Mouse (Mus musculus) MEL (cell line): ENCODE results near the gene Crip2. TPM values are rescaled to one million over a fixed set of nuclear protein-coding genes. Genes with fewer than 3 reads are reported as not detected.
A peak's percentile ranks its signal among the peaks of the same experiment; 100 is the strongest.

ENCODE experiments used
- DNase-seq: peaks from one replicate; pipeline ENCODE4 v3.0.0; 2011; ENCODE audit warnings: low read depth, low spot score
- H3K27ac ChIP-seq: 2 replicates; pipeline ENCODE4 v1.5.1; 2012; ENCODE audit warnings: low read depth, mild to moderate bottlenecking, control low read depth, low read length, moderate library complexity; ENCODE audit not compliant: control insufficient read depth
- H3K27me3 ChIP-seq, 2 experiments: fragments of 150-350 bp in 1 of 2; sonication (generic) in 1 of 2; 2 replicates each; pipeline ENCODE4 v1.6.1; 2012; ENCODE audit warnings: low read length in 2 of 2, mild to moderate bottlenecking in 2 of 2, improper control_type of control experiment in 1 of 2, moderate library complexity in 1 of 2; ENCODE audit not compliant: insufficient read depth in 2 of 2, control insufficient read depth in 1 of 2
- H3K36me3 ChIP-seq, 2 experiments: 2 replicates each; pipeline ENCODE4 v1.6.1; 2012 to 2014; ENCODE audit warnings: low read length in 2 of 2, improper control_type of control experiment in 1 of 2, inconsistent platforms in 1 of 2, mild to moderate bottlenecking in 1 of 2; ENCODE audit not compliant: insufficient read depth in 2 of 2, control insufficient read depth in 1 of 2
- H3K4me1 ChIP-seq, 2 experiments: fragments of 150-350 bp in 1 of 2; sonication (generic) in 1 of 2; 2 replicates each; pipeline ENCODE4 v1.6.1; 2012; ENCODE audit warnings: low read length in 2 of 2, improper control_type of control experiment in 1 of 2, mild to moderate bottlenecking in 1 of 2; ENCODE audit not compliant: insufficient read depth in 2 of 2, control insufficient read depth in 1 of 2
- H3K4me3 ChIP-seq, 2 experiments: fragments of 150-350 bp in 1 of 2; sonication (generic) in 1 of 2; 2 replicates each; pipeline ENCODE4 v1.5.1; 2012; ENCODE audit warnings: low read depth in 2 of 2, low read length in 2 of 2, mild to moderate bottlenecking in 2 of 2, moderate library complexity in 2 of 2, control low read depth in 1 of 2, improper control_type of control experiment in 1 of 2; ENCODE audit not compliant: control insufficient read depth in 1 of 2, insufficient read depth in 1 of 2
- H3K79me2 ChIP-seq: 2 replicates; pipeline ENCODE4 v1.6.1; 2012; ENCODE audit warnings: mild to moderate bottlenecking, low read length, moderate library complexity; ENCODE audit not compliant: control insufficient read depth, poor library complexity, insufficient read depth
- H3K9ac ChIP-seq: 2 replicates; pipeline ENCODE4 v1.6.1; 2012; ENCODE audit warnings: low read depth, mild to moderate bottlenecking, control low read depth, low read length, moderate library complexity; ENCODE audit not compliant: control insufficient read depth, poor library complexity, severe bottlenecking
- H3K9me3 ChIP-seq: fragments of 150-350 bp; sonication (generic); replicated peaks from 2 replicates; pipeline ENCODE4 v1.6.1; 2012; ENCODE audit warnings: mild to moderate bottlenecking, low read length, improper control_type of control experiment, moderate library complexity; ENCODE audit not compliant: insufficient read depth
- BHLHE40 ChIP-seq: IDR thresholded peaks from 2 replicates; pipeline ENCODE4 v1.6.1; 2012; ENCODE audit warnings: low read depth, mild to moderate bottlenecking, inconsistent platforms, low read length, improper control_type of control experiment, borderline replicate concordance
- CHD2 ChIP-seq: IDR thresholded peaks from 2 replicates; pipeline ENCODE4 v1.6.1; 2011; ENCODE audit warnings: low read length, improper control_type of control experiment
- CTCF ChIP-seq, 3 experiments: IDR thresholded peaks in 2 of 3; conservative IDR thresholded peaks in 1 of 3; 2 replicates each; pipeline ENCODE4 v1.5.1; 2011 to 2012; ENCODE audit warnings: low read length in 3 of 3, low read depth in 2 of 3, mild to moderate bottlenecking in 2 of 3, improper control_type of control experiment in 1 of 3, inconsistent platforms in 1 of 3, mixed read lengths in 1 of 3, moderate library complexity in 1 of 3; ENCODE audit not compliant: control insufficient read depth in 1 of 3, insufficient read depth in 1 of 3, poor library complexity in 1 of 3, severe bottlenecking in 1 of 3
- E2F4 ChIP-seq: IDR thresholded peaks from 2 replicates; pipeline ENCODE4 v1.6.1; 2011; ENCODE audit warnings: low read depth, low read length, improper control_type of control experiment, borderline replicate concordance
- EP300 ChIP-seq, 2 experiments: IDR thresholded peaks; 2 replicates each; pipeline ENCODE4 v1.6.1; 2011; ENCODE audit warnings: improper control_type of control experiment in 2 of 2, low read length in 2 of 2, low read depth in 1 of 2, mild to moderate bottlenecking in 1 of 2
- GATA1 ChIP-seq: IDR thresholded peaks from 2 replicates; pipeline ENCODE4 v1.6.1; 2011; ENCODE audit warnings: low read depth, low read length, improper control_type of control experiment
- HCFC1 ChIP-seq: IDR thresholded peaks from 2 replicates; pipeline ENCODE4 v1.6.1; 2012; ENCODE audit warnings: low read depth, mild to moderate bottlenecking, inconsistent platforms, low read length, improper control_type of control experiment, moderate library complexity
- JUND ChIP-seq: IDR thresholded peaks from 2 replicates; pipeline ENCODE4 v1.6.1; 2011; ENCODE audit warnings: low read depth, mild to moderate bottlenecking, improper control_type of control experiment, low read length
- MAFK ChIP-seq: IDR thresholded peaks from 2 replicates; pipeline ENCODE4 v1.6.1; 2011; ENCODE audit warnings: low read depth, mild to moderate bottlenecking, low read length, improper control_type of control experiment, borderline replicate concordance
- MAX ChIP-seq: IDR thresholded peaks from 2 replicates; pipeline ENCODE4 v1.6.1; 2011; ENCODE audit warnings: low read length, improper control_type of control experiment
- MAZ ChIP-seq: IDR thresholded peaks from 2 replicates; pipeline ENCODE4 v1.6.1; 2012; ENCODE audit warnings: low read depth, mild to moderate bottlenecking, inconsistent platforms, low read length, improper control_type of control experiment
- MXI1 ChIP-seq: IDR thresholded peaks from 2 replicates; pipeline ENCODE4 v1.6.1; 2011; ENCODE audit warnings: mild to moderate bottlenecking, low read depth, low read length, improper control_type of control experiment
- MYC ChIP-seq: IDR thresholded peaks from 2 replicates; pipeline ENCODE4 v1.6.1; 2011; ENCODE audit warnings: low read depth, mild to moderate bottlenecking, low read length, improper control_type of control experiment, moderate library complexity
- NELFE ChIP-seq: IDR thresholded peaks from 2 replicates; pipeline ENCODE4 v1.6.1; 2011; ENCODE audit warnings: low read depth, low read length, improper control_type of control experiment
- NRF1 ChIP-seq: IDR thresholded peaks from 2 replicates; pipeline ENCODE4 v1.6.1; 2014; ENCODE audit warnings: low read depth, mild to moderate bottlenecking, inconsistent platforms, low read length, improper control_type of control experiment, moderate library complexity; ENCODE audit not compliant: poor library complexity, insufficient read depth, severe bottlenecking
- POLR2A ChIP-seq, 2 experiments: IDR thresholded peaks; 2 replicates each; pipeline ENCODE4 v1.6.1; 2011 to 2012; ENCODE audit warnings: low read length in 2 of 2, mild to moderate bottlenecking in 2 of 2, control low read depth in 1 of 2, improper control_type of control experiment in 1 of 2, low read depth in 1 of 2, moderate library complexity in 1 of 2; ENCODE audit not compliant: control insufficient read depth in 1 of 2, insufficient read depth in 1 of 2, poor library complexity in 1 of 2
- POLR2AphosphoS2 ChIP-seq: IDR thresholded peaks from 2 replicates; pipeline ENCODE4 v1.6.1; 2011; ENCODE audit warnings: low read length, improper control_type of control experiment
- RAD21 ChIP-seq: IDR thresholded peaks from 2 replicates; pipeline ENCODE4 v1.6.1; 2011; ENCODE audit warnings: mild to moderate bottlenecking, low read depth, low read length, improper control_type of control experiment
- RCOR1 ChIP-seq: IDR thresholded peaks from 2 replicates; pipeline ENCODE4 v1.6.1; 2012; ENCODE audit warnings: low read depth, mild to moderate bottlenecking, inconsistent platforms, low read length, improper control_type of control experiment
- SIN3A ChIP-seq: IDR thresholded peaks from 2 replicates; pipeline ENCODE4 v1.6.1; 2012; ENCODE audit warnings: low read length, improper control_type of control experiment, inconsistent platforms
- UBTF ChIP-seq: IDR thresholded peaks from 2 replicates; pipeline ENCODE4 v1.6.1; 2012; ENCODE audit warnings: low read depth, mild to moderate bottlenecking, inconsistent platforms, low read length, improper control_type of control experiment, moderate library complexity, borderline replicate concordance; ENCODE audit not compliant: insufficient read depth
- USF1 ChIP-seq: IDR thresholded peaks from 2 replicates; pipeline ENCODE4 v1.6.1; 2014; ENCODE audit warnings: low read depth, mild to moderate bottlenecking, inconsistent platforms, low read length, improper control_type of control experiment, moderate library complexity
- ZC3H11A ChIP-seq: IDR thresholded peaks from 2 replicates; pipeline ENCODE4 v1.6.1; 2012; ENCODE audit warnings: low read depth, mild to moderate bottlenecking, inconsistent platforms, low read length, improper control_type of control experiment
- polyA plus RNA-seq, 2 experiments: library from polyadenylated mRNA; stranded (reverse) in 1 of 2; unstranded in 1 of 2; fragments of >175 nt in 1 of 2; fragments of >200 nt in 1 of 2; gene quantifications; 2 replicates each; pipeline versions ENCODE4 v1.2.1 to v1.2.4; 2012; ENCODE audit warnings: low replicate concordance in 2 of 2, low read depth in 1 of 2; ENCODE audit not compliant: insufficient read length in 2 of 2, insufficient read depth in 1 of 2, missing spikeins in 1 of 2
- total RNA-seq: library from RNA; depleted of rRNA; stranded (reverse); fragments of 300-350 nt; gene quantifications from 2 replicates; pipeline ENCODE4 v1.2.3, GENCODE M21; 2012

Crip2 gene
- total and polyA plus RNA-seq, 3 experiments, result 65.2 to 261 TPM; not detected in 1

GRCm38 (mm10) chr12:113119516-113120410 is 20.3 kb upstream of the Crip2 start (continued):
- TF ChIP-seq UBTF (no peak), MAZ (0 out of 2 replicates have a peak, but pooled peaks have one; percentile 56), MYC (0 out of 2 replicates have a peak, but pooled peaks have one; percentile 25), JUND (0 out of 2 replicates have a peak, but pooled peaks have one; percentile 46), NELFE (no peak), RCOR1 (no peak), NRF1 (no peak), E2F4 (peak; percentile 26; the same call in 1 of the 2 replicates), GATA1 (0 out of 2 replicates have a peak, but pooled peaks have one; percentile 19), SIN3A (peak; percentile 44; the same call in 1 of the 2 replicates), CTCF (IDR thresholded peaks at IDR 0.05 in 2 of 3, conservative IDR thresholded peaks at IDR 0.05 in 1 of 3; ENCODE audit: control insufficient read depth in 1 of 3, insufficient read depth in 1 of 3, low read depth in 2 of 3, low read length in 3 of 3, poor library complexity in 1 of 3, severe bottlenecking in 1 of 3) (peak in 2 of 3 experiments; percentile 99 to 100; a peak in 4 of 6 replicates), MAX (peak; percentile 37; the same call in 1 of the 2 replicates), BHLHE40 (peak; percentile 66), HCFC1 (0 out of 2 replicates have a peak, but pooled peaks have one; percentile 24), CHD2 (no peak), USF1 (no peak), POLR2A (IDR thresholded peaks at IDR 0.05; ENCODE audit: control insufficient read depth in 1 of 2, insufficient read depth in 1 of 2, low read depth in 1 of 2, low read length in 2 of 2, poor library complexity in 1 of 2) (peak in 1 of 2 experiments; percentile 11; a peak in 1 of 4 replicates), RAD21 (peak; percentile 53), POLR2AphosphoS2 (no peak), MXI1 (no peak; the same call in 1 of the 2 replicates), MAFK (no peak), EP300 (IDR thresholded peaks at IDR 0.05; ENCODE audit: low read depth in 1 of 2, low read length in 2 of 2) (no peak), ZC3H11A (peak; percentile 43)
- TF ChIP-seq, all 39 proteins: peak for 16

- no peaks in the 10 kb centered on the region for H3K79me2 ChIP-seq
- no peak overlapping the region for H3K27ac ChIP-seq
- no peaks in the 10 kb centered on the region for H3K9me3 ChIP-seq
- no peak overlapping the region for H3K4me3 ChIP-seq
- no peak for DNase-seq
- no peak overlapping the region for H3K9ac ChIP-seq
- no peaks in the 10 kb centered on the region for H3K4me1 ChIP-seq
- TF ChIP-seq EP300 (IDR thresholded peaks at IDR 0.05; ENCODE audit: low read depth in 1 of 2, low read length in 2 of 2) (no peak), POLR2A (IDR thresholded peaks at IDR 0.05; ENCODE audit: control insufficient read depth in 1 of 2, insufficient read depth in 1 of 2, low read depth in 1 of 2, low read length in 2 of 2, poor library complexity in 1 of 2) (peak in 1 of 2 experiments; percentile 20; a peak in 1 of 4 replicates)
- peaks cover 0 to 82% of the 10 kb centered on the region in 2 experiments; a peak in 2 of 4 replicates for H3K36me3 ChIP-seq
- H3K27me3 ChIP-seq, result no peaks in the 10 kb centered on the region
These were observed 15.3 kb upstream of the Crip2 start for GRCm38 (mm10) chr12:113124726-113125125.
